Mouse (Mus musculus): Measurements from ENCODE around the gene Pcsk6. TPM values are rescaled to one million over a fixed set of nuclear protein-coding genes. Genes with fewer than 3 reads are reported as not detected.

Pcsk6 gene
- polyA plus RNA-seq, 2 experiments: 0.88 to 1.5 TPM

- no peak overlapping the region for H3K4me3 ChIP-seq (ENCODE audit: insufficient read depth in 1 of 2, low read depth in 2 of 2, low read length in 2 of 2)
- no peak for ATAC-seq (ENCODE audit: insufficient read depth)
- H3K27me3 ChIP-seq (ENCODE audit: control insufficient read depth, insufficient read depth, low read length): no peaks in the 10 kb centered on the region
- no peak overlapping the region for H3K9ac ChIP-seq (replicated peaks)
- H3K4me1 ChIP-seq (replicated peaks; ENCODE audit: control insufficient read depth in 2 of 2, insufficient read depth in 2 of 2, low read length in 1 of 2): no peaks in the 10 kb centered on the region; a peak in 1 of 4 replicates
- DNase-seq (ENCODE audit: low read depth in 3 of 3, low spot score in 3 of 3): no peak
- H3K36me3 ChIP-seq (replicated peaks; ENCODE audit: control insufficient read depth, insufficient read depth, low read depth): no peaks in the 10 kb centered on the region
- TF ChIP-seq EP300 (IDR thresholded peaks at IDR 0.05; ENCODE audit: low read depth) (no peak), CTCF (IDR thresholded peaks at IDR 0.05; ENCODE audit: low read depth) (no peak)
- H3K27ac ChIP-seq: no peak overlapping the region
- 25% methylated on average over 2 of the region's 2 CpGs for WGBS (ENCODE audit: insufficient replicate concordance)
- no peaks in the 10 kb centered on the region for H3K9me3 ChIP-seq (ENCODE audit: control insufficient read depth, low read length)
- H3K4me2 ChIP-seq (ENCODE audit: low read depth): no peak overlapping the region
These were observed 38.9 kb upstream of the Pcsk6 start for GRCm38 (mm10) chr7:65822506-65823119.

GRCm38 (mm10) chr7:65839756-65840155, 21.8 kb upstream of the Pcsk6 start:
- ATAC-seq (ENCODE audit: insufficient read depth): no peak
- Histone ChIP-seq H3K27me3 (ENCODE audit: control insufficient read depth, insufficient read depth, low read length) (no peaks in the 10 kb centered on the region), H3K36me3 (replicated peaks; ENCODE audit: control insufficient read depth, insufficient read depth, low read depth) (no peaks in the 10 kb centered on the region), H3K27ac (no peak overlapping the region), H3K9me3 (ENCODE audit: control insufficient read depth, low read length) (peaks cover 6% of the 10 kb centered on the region), H3K4me2 (ENCODE audit: low read depth) (no peak overlapping the region), H3K4me3 (ENCODE audit: insufficient read depth in 1 of 2, low read depth in 2 of 2, low read length in 2 of 2) (no peak overlapping the region), H3K4me1 (replicated peaks; ENCODE audit: control insufficient read depth in 2 of 2, insufficient read depth in 2 of 2, low read length in 1 of 2) (no peaks in the 10 kb centered on the region), H3K9ac (replicated peaks) (no peak overlapping the region)
- 66% methylated on average over 3 of the region's 3 CpGs for WGBS (ENCODE audit: insufficient replicate concordance)
- no peak for TF ChIP-seq EP300 (IDR thresholded peaks at IDR 0.05; ENCODE audit: low read depth)
- no peak for TF ChIP-seq CTCF (IDR thresholded peaks at IDR 0.05; ENCODE audit: low read depth)
- DNase-seq (ENCODE audit: low read depth in 3 of 3, low spot score in 3 of 3): no peak

GRCm38 (mm10) chr7:65843210-65843609, 18.3 kb upstream of the Pcsk6 start:
- TF ChIP-seq EP300 (IDR thresholded peaks at IDR 0.05; ENCODE audit: low read depth) (no peak), CTCF (IDR thresholded peaks at IDR 0.05; ENCODE audit: low read depth) (peak; percentile 56)
- Histone ChIP-seq H3K4me2 (ENCODE audit: low read depth) (no peak overlapping the region), H3K4me3 (ENCODE audit: insufficient read depth in 1 of 2, low read depth in 2 of 2, low read length in 2 of 2) (no peak overlapping the region), H3K9me3 (ENCODE audit: control insufficient read depth, low read length) (peaks cover 6% of the 10 kb centered on the region), H3K27ac (no peak overlapping the region), H3K27me3 (ENCODE audit: control insufficient read depth, insufficient read depth, low read length) (no peaks in the 10 kb centered on the region; the same call in 1 of the 2 replicates), H3K4me1 (replicated peaks; ENCODE audit: control insufficient read depth in 2 of 2, insufficient read depth in 2 of 2, low read length in 1 of 2) (no peaks in the 10 kb centered on the region), H3K9ac (replicated peaks) (no peak overlapping the region), H3K36me3 (replicated peaks; ENCODE audit: control insufficient read depth, insufficient read depth, low read depth) (no peaks in the 10 kb centered on the region)
- WGBS (ENCODE audit: insufficient replicate concordance): 18% methylated on average over 2 of the region's 2 CpGs
- DNase-seq (ENCODE audit: low read depth in 3 of 3, low spot score in 3 of 3): no peak
- no peak for ATAC-seq (ENCODE audit: insufficient read depth)

DNA sequence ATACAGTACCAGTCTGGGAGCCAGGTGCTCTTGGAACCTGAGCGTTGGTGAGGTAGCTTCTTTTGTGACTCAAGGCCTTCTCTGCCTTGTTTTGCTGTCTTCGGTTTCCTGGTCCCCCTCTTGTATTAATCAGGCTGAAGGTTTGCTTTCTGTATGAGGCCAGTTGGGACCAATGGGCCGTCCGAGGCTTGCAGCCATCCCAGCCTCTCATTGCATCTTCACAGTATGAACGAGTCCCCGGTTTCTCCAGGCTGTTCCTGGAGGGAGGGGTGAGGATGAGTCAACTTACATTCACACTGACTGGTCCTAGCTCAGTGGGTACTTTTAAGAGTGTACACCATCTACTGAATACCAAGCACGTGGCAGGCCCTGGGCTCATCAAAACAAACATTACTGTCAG, 553 bp upstream of the Pcsk6 start:
- Histone ChIP-seq H3K27ac (no peak overlapping the region), H3K4me2 (ENCODE audit: low read depth) (no peak overlapping the region), H3K4me3 (ENCODE audit: insufficient read depth in 1 of 2, low read depth in 2 of 2, low read length in 2 of 2) (no peak overlapping the region), H3K36me3 (replicated peaks; ENCODE audit: control insufficient read depth, insufficient read depth, low read depth) (no peaks in the 10 kb centered on the region), H3K27me3 (ENCODE audit: control insufficient read depth, insufficient read depth, low read length) (peaks cover 58% of the 10 kb centered on the region), H3K4me1 (replicated peaks; ENCODE audit: control insufficient read depth in 2 of 2, insufficient read depth in 2 of 2, low read length in 1 of 2) (no peaks in the 10 kb centered on the region), H3K9ac (replicated peaks) (no peak overlapping the region), H3K9me3 (ENCODE audit: control insufficient read depth, low read length) (no peaks in the 10 kb centered on the region)
- ATAC-seq (ENCODE audit: insufficient read depth) (no peak), DNase-seq (ENCODE audit: low read depth in 3 of 3, low spot score in 3 of 3) (no peak)
- TF ChIP-seq EP300 (IDR thresholded peaks at IDR 0.05; ENCODE audit: low read depth): no peak
- no peak for TF ChIP-seq CTCF (IDR thresholded peaks at IDR 0.05; ENCODE audit: low read depth)
- 38% methylated on average over 7 of the region's 7 CpGs for WGBS (ENCODE audit: insufficient replicate concordance)

- Histone ChIP-seq H3K4me1 (replicated peaks; ENCODE audit: control insufficient read depth in 2 of 2, insufficient read depth in 2 of 2, low read length in 1 of 2) (no peaks in the 10 kb centered on the region), H3K9me3 (ENCODE audit: control insufficient read depth, low read length) (no peaks in the 10 kb centered on the region), H3K27ac (no peak overlapping the region), H3K27me3 (ENCODE audit: control insufficient read depth, insufficient read depth, low read length) (peaks cover 58% of the 10 kb centered on the region), H3K4me3 (ENCODE audit: insufficient read depth in 1 of 2, low read depth in 2 of 2, low read length in 2 of 2) (peak overlapping the region; percentile 17 to 49), H3K9ac (replicated peaks) (no peak overlapping the region), H3K4me2 (ENCODE audit: low read depth) (peak overlapping the region; percentile 63), H3K36me3 (replicated peaks; ENCODE audit: control insufficient read depth, insufficient read depth, low read depth) (no peaks in the 10 kb centered on the region)
- DNase-seq (ENCODE audit: low read depth in 3 of 3, low spot score in 3 of 3) (no peak), ATAC-seq (ENCODE audit: insufficient read depth) (no peak)
- WGBS (ENCODE audit: insufficient replicate concordance): 6% methylated on average over 61 of the region's 61 CpGs
- TF ChIP-seq CTCF (IDR thresholded peaks at IDR 0.05; ENCODE audit: low read depth) (no peak), EP300 (IDR thresholded peaks at IDR 0.05; ENCODE audit: low read depth) (no peak)
These were observed 1.1 kb downstream of the Pcsk6 start for GRCm38 (mm10) chr7:65862473-65863176.

Data from liver, embryonic 14.5 days (tissue).